Mouse (Mus musculus) spleen, postnatal 36 days (tissue): ENCODE results near the gene Sbp.

ENCODE experiments used
- DNase-seq, 2 experiments: peaks; one replicate each; pipeline ENCODE4 v3.0.0; 2022; ENCODE audit warnings: low spot score in 2 of 2, mixed read lengths in 1 of 2

Gene Sbp

GRCm38 (mm10) chr17:23989802-23990201 is 48.3 kb downstream of the Sbp start:
- no peak for DNase-seq

- DNase-seq, result no peak
Measured at GRCm38 (mm10) chr17:23992789-23993553, 51.5 kb downstream of the Sbp start.

- peak; percentile 78 to 86 for DNase-seq
Measured at GRCm38 (mm10) chr17:23993559-23994428, 52.3 kb downstream of the Sbp start.

GRCm38 (mm10) chr17:23994667-23995066 is 53.2 kb downstream of the Sbp start:
- DNase-seq, result no peak
